Mouse (Mus musculus): ENCODE measurements around the gene Epha3. TPM values are rescaled to one million over a fixed set of nuclear protein-coding genes. Genes with fewer than 3 reads are reported as not detected.

The Epha3 gene
- polyA plus RNA-seq, 1 experiment from 2014 or later = 7.1 TPM

DNA sequence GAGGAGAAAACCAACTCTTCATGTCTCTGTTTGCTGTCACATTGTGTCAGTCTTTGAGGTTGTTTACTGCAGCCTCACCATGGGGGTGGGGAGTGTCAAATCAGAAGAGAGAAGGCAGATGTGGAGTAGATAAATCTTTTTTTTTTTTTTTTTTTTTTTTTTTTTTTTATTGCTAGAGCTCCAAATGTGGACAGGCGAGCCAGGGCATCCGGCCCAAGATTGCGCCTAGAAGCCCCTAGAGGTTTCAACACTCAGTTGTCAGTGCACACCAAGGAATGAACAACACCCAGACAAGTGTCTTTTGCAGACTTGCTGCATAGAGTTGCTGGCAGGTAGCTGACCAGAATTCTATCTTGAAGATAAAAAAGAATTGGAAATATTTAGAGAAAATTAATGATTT, 62.5 kb downstream of the Epha3 start:
- H3K27me3 ChIP-seq (ENCODE audit: control insufficient read depth, insufficient read depth, low read length) = no peaks in the 10 kb centered on the region
- H3K4me3 ChIP-seq (ENCODE audit: low read length) = no peak overlapping the region
- no peak overlapping the region for H3K9ac ChIP-seq (ENCODE audit: low read length)
- no peak overlapping the region for H3K27ac ChIP-seq (ENCODE audit: low read length)
- H3K4me2 ChIP-seq (ENCODE audit: low read depth, low read length) = no peak overlapping the region
- no peak for ATAC-seq (replicated peaks; ENCODE audit: extremely low read depth, insufficient read depth, low FRiP score)
- WGBS = 71% methylated on average over 3 of the region's 3 CpGs
- H3K4me1 ChIP-seq (ENCODE audit: control insufficient read depth, insufficient read depth, low read length) = no peaks in the 10 kb centered on the region
- H3K36me3 ChIP-seq (ENCODE audit: control insufficient read depth, insufficient read depth) = no peaks in the 10 kb centered on the region
- H3K9me3 ChIP-seq (replicated peaks; ENCODE audit: control insufficient read depth, low read length) = no peaks in the 10 kb centered on the region

DNA sequence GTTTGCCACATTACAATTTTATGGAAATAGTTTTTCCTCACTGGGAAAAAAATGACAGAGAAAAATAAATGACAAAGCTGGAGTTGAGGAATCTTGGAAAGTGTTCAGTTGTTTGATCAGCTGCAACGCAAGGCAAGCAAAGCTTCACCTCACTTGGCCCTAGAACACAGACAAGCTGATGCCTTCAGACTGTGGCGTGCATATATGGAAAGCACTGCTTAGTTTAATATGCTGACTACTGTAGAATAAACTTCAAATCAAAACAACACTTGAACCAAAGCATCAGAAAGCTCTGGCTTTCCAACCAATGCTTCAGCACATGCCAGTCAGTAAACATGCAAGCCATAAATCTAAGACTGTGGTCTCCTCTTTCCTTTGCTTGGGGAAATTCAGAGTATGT, 65.6 kb downstream of the Epha3 start:
- H3K4me2 ChIP-seq (ENCODE audit: low read depth, low read length) = no peak overlapping the region
- H3K9ac ChIP-seq (ENCODE audit: low read length) = no peak overlapping the region
- H3K4me3 ChIP-seq (ENCODE audit: low read length) = no peak overlapping the region
- H3K9me3 ChIP-seq (replicated peaks; ENCODE audit: control insufficient read depth, low read length) = no peaks in the 10 kb centered on the region
- 64% methylated on average over 2 of the region's 2 CpGs for whole genome bisulfite sequencing
- H3K27ac ChIP-seq (ENCODE audit: low read length) = no peak overlapping the region
- H3K36me3 ChIP-seq (ENCODE audit: control insufficient read depth, insufficient read depth) = no peaks in the 10 kb centered on the region
- ATAC-seq (replicated peaks; ENCODE audit: extremely low read depth, insufficient read depth, low FRiP score) = no peak
- H3K4me1 ChIP-seq (ENCODE audit: control insufficient read depth, insufficient read depth, low read length) = no peaks in the 10 kb centered on the region
- H3K27me3 ChIP-seq (ENCODE audit: control insufficient read depth, insufficient read depth, low read length) = no peaks in the 10 kb centered on the region

DNA sequence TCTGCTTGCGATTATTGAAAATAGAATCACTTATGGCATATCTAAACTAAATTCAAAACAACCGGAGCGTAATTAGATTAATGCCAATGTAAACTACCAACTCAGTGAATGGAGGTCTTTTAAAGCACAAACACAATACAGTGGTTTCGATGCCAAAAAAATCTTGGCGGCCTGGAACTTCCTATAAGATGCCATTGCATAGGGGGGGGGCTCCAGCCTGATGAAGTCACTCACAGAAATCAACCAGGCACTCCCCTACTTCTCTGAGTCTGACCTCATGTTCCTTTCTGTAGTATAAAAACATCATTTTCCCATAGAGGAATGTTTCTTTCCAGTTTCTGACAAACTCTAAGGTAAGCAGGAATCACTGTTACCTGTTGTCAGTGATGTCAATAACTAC, 69.7 kb downstream of the Epha3 start:
- Histone ChIP-seq H3K9ac (ENCODE audit: low read length) (no peak overlapping the region), H3K4me2 (ENCODE audit: low read depth, low read length) (no peak overlapping the region; the same call in 1 of the 2 replicates), H3K4me3 (ENCODE audit: low read length) (no peak overlapping the region), H3K27me3 (ENCODE audit: control insufficient read depth, insufficient read depth, low read length) (no peaks in the 10 kb centered on the region), H3K36me3 (ENCODE audit: control insufficient read depth, insufficient read depth) (no peaks in the 10 kb centered on the region), H3K4me1 (ENCODE audit: control insufficient read depth, insufficient read depth, low read length) (peaks cover 2% of the 10 kb centered on the region; the same call in 1 of the 2 replicates), H3K9me3 (replicated peaks; ENCODE audit: control insufficient read depth, low read length) (no peaks in the 10 kb centered on the region), H3K27ac (ENCODE audit: low read length) (peak overlapping the region; percentile 48; the same call in 1 of the 2 replicates)
- WGBS = 71% methylated on average over 5 of the region's 5 CpGs
- no peak for ATAC-seq (replicated peaks; ENCODE audit: extremely low read depth, insufficient read depth, low FRiP score)

DNA sequence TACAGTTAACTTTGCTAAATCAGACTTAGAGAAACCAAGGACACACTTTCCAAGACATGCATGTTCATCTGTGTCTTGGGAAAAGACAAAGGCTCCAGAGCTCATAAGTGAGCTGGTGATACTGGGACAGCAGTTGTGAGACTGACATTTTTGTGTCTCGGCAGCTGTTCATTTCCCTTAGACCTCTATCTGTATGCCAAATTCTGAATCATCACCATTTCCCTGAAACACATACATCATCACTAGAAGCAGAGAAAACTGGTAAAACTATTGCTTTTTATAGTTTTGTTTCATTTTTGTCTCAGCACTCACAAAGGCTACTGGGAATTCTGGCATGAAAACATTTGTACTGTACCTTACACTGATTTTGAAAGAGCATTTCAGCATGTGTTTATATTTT, 70.2 kb downstream of the Epha3 start:
- no peak for ATAC-seq (replicated peaks; ENCODE audit: extremely low read depth, insufficient read depth, low FRiP score)

DNA sequence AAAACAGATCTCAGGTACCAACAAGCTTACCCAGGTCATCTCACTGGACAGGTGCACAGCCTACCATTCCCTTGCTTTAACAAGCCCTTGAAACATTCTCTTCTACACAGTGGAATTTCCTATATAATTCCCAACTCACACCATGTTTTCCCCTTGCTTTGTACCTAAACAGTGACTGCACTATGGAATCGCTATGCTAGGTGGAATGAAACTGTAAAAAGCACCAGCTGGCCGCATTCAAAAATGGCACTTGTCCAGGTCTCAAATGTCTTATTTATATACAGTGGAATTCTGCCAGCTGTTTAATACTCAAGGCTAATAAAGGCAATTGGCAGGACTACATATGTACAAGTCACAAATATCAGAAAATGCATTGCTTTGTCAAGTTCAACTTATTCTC, 71.9 kb downstream of the Epha3 start:
- H3K9me3 ChIP-seq (replicated peaks; ENCODE audit: control insufficient read depth, low read length) = no peaks in the 10 kb centered on the region
- no peak for ATAC-seq (replicated peaks; ENCODE audit: extremely low read depth, insufficient read depth, low FRiP score)
- peak overlapping the region; percentile 51; the same call in 1 of the 2 replicates for H3K27ac ChIP-seq (ENCODE audit: low read length)
- H3K36me3 ChIP-seq (ENCODE audit: control insufficient read depth, insufficient read depth) = no peaks in the 10 kb centered on the region
- no peak overlapping the region for H3K9ac ChIP-seq (ENCODE audit: low read length)
- H3K4me2 ChIP-seq (ENCODE audit: low read depth, low read length) = peak overlapping the region; percentile 27; the same call in 1 of the 2 replicates
- WGBS = 41% methylated on average over 2 of the region's 2 CpGs
- no peaks in the 10 kb centered on the region for H3K27me3 ChIP-seq (ENCODE audit: control insufficient read depth, insufficient read depth, low read length)
- no peak overlapping the region for H3K4me3 ChIP-seq (ENCODE audit: low read length)
- peaks cover 2% of the 10 kb centered on the region; the same call in 1 of the 2 replicates for H3K4me1 ChIP-seq (ENCODE audit: control insufficient read depth, insufficient read depth, low read length)

More for the DNA sequence above, 70.2 kb downstream of the Epha3 start:
- H3K27ac ChIP-seq (ENCODE audit: low read length) = no peak overlapping the region; the same call in 1 of the 2 replicates
- H3K27me3 ChIP-seq (ENCODE audit: control insufficient read depth, insufficient read depth, low read length) = no peaks in the 10 kb centered on the region
- peaks cover 2% of the 10 kb centered on the region; the same call in 1 of the 2 replicates for H3K4me1 ChIP-seq (ENCODE audit: control insufficient read depth, insufficient read depth, low read length)
- no peak overlapping the region for H3K9ac ChIP-seq (ENCODE audit: low read length)
- no peak overlapping the region for H3K4me3 ChIP-seq (ENCODE audit: low read length)
- H3K9me3 ChIP-seq (replicated peaks; ENCODE audit: control insufficient read depth, low read length) = no peaks in the 10 kb centered on the region
- no peak overlapping the region; the same call in 1 of the 2 replicates for H3K4me2 ChIP-seq (ENCODE audit: low read depth, low read length)
- 63% methylated on average over 1 of the region's 1 CpGs for WGBS
- H3K36me3 ChIP-seq (ENCODE audit: control insufficient read depth, insufficient read depth) = no peaks in the 10 kb centered on the region

DNA sequence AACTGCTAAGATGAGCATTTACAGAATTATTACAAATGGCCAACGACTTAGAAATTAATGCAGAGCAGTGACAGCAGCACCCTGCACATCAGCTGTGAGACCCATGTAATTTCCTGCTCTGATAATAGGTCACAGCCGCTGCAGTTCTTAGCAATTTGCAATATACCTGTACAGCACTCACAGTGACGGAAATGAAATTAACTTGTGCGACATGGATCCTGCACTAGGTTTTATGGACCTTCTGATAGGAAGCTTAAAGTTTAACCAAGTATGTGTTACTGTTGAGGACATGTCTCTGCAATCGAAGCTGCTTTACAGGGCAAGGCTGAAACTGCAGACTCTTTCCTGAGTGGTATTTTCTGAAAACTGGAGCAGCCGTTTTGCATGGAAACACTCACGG, 80.4 kb downstream of the Epha3 start:
- no peak overlapping the region for H3K4me2 ChIP-seq (ENCODE audit: low read depth, low read length)
- H3K9me3 ChIP-seq (replicated peaks; ENCODE audit: control insufficient read depth, low read length) = no peaks in the 10 kb centered on the region
- 77% methylated on average over 7 of the region's 7 CpGs for WGBS
- no peak overlapping the region for H3K27ac ChIP-seq (ENCODE audit: low read length)
- ATAC-seq (replicated peaks; ENCODE audit: extremely low read depth, insufficient read depth, low FRiP score) = no peak
- H3K27me3 ChIP-seq (ENCODE audit: control insufficient read depth, insufficient read depth, low read length) = no peaks in the 10 kb centered on the region
- peaks cover 6% of the 10 kb centered on the region for H3K4me1 ChIP-seq (ENCODE audit: control insufficient read depth, insufficient read depth, low read length)
- H3K36me3 ChIP-seq (ENCODE audit: control insufficient read depth, insufficient read depth) = no peaks in the 10 kb centered on the region
- no peak overlapping the region for H3K9ac ChIP-seq (ENCODE audit: low read length)
- no peak overlapping the region for H3K4me3 ChIP-seq (ENCODE audit: low read length)

DNA sequence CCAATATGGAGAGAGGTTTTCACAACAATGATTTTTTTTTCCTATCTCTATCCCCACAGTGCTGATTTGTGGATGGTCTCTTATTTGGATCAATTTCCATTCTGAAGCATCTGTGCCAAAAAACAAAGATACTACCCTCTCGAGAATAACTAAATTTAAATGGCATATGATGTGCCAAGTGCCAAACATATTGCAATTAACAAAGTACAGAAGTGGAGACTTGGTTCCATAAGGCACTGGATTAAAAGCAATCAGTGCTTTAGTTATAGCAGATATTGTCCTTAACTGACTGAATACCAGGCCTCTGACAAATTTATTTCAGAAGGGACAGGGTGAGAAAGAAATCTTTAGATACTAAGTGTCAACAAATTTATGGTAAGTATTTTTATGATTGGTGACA, 81.9 kb downstream of the Epha3 start:
- H3K27ac ChIP-seq (ENCODE audit: low read length) = no peak overlapping the region
- ATAC-seq (replicated peaks; ENCODE audit: extremely low read depth, insufficient read depth, low FRiP score) = no peak
- WGBS = 36% methylated on average over 1 of the region's 1 CpGs
- peaks cover 6% of the 10 kb centered on the region for H3K4me1 ChIP-seq (ENCODE audit: control insufficient read depth, insufficient read depth, low read length)
- H3K9ac ChIP-seq (ENCODE audit: low read length) = no peak overlapping the region
- no peak overlapping the region for H3K4me2 ChIP-seq (ENCODE audit: low read depth, low read length)
- no peaks in the 10 kb centered on the region for H3K9me3 ChIP-seq (replicated peaks; ENCODE audit: control insufficient read depth, low read length)
- H3K36me3 ChIP-seq (ENCODE audit: control insufficient read depth, insufficient read depth) = no peaks in the 10 kb centered on the region
- H3K4me3 ChIP-seq (ENCODE audit: low read length) = no peak overlapping the region
- no peaks in the 10 kb centered on the region for H3K27me3 ChIP-seq (ENCODE audit: control insufficient read depth, insufficient read depth, low read length)

DNA sequence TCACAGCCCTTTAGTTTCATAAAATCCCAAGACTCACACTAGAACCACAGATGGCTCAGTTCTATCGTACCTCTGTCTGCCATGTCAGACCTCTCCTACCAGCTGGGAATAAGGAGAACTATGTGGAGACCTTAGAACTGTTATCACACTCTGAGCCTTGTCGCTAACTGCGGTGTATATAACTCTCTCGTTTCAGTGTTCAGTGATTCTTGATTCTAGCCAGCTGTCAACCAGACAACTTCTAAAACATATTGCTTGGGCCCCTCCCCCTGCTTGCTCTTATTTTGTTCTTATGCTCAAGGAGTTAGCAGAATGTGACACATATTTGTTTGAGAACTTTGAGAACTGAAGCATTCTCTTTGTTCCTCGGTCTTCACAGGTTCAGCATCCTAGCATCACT, 83.8 kb downstream of the Epha3 start:
- WGBS = 49% methylated on average over 5 of the region's 5 CpGs
- H3K27me3 ChIP-seq (ENCODE audit: control insufficient read depth, insufficient read depth, low read length) = no peaks in the 10 kb centered on the region
- H3K36me3 ChIP-seq (ENCODE audit: control insufficient read depth, insufficient read depth) = no peaks in the 10 kb centered on the region
- H3K4me1 ChIP-seq (ENCODE audit: control insufficient read depth, insufficient read depth, low read length) = peaks cover 6% of the 10 kb centered on the region
- H3K9me3 ChIP-seq (replicated peaks; ENCODE audit: control insufficient read depth, low read length) = no peaks in the 10 kb centered on the region
- no peak overlapping the region for H3K27ac ChIP-seq (ENCODE audit: low read length)
- H3K4me2 ChIP-seq (ENCODE audit: low read depth, low read length) = no peak overlapping the region
- no peak for ATAC-seq (replicated peaks; ENCODE audit: extremely low read depth, insufficient read depth, low FRiP score)
- no peak overlapping the region for H3K4me3 ChIP-seq (ENCODE audit: low read length)
- no peak overlapping the region for H3K9ac ChIP-seq (ENCODE audit: low read length)

DNA sequence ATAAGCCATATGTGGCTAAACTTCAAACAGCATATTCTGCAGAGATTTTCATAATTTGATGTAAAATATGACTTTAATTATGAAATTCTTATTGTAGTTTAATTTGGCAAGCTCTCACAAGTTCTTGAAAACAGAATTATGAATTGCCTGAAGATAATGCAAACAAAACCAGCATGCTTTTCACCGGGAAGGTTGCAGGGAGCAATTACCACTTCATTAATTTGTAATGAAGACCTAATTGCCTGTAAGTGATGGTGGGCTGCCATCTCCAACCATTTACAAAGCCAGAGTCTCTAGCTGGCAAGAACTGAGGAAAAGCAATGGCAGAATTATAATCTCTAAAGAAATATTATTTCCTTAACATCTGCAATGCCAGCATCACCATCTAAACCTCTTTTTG, 86.2 kb downstream of the Epha3 start:
- Histone ChIP-seq H3K4me1 (ENCODE audit: control insufficient read depth, insufficient read depth, low read length) (peaks cover 6% of the 10 kb centered on the region), H3K4me2 (ENCODE audit: low read depth, low read length) (no peak overlapping the region), H3K4me3 (ENCODE audit: low read length) (no peak overlapping the region), H3K9ac (ENCODE audit: low read length) (no peak overlapping the region), H3K27ac (ENCODE audit: low read length) (no peak overlapping the region), H3K27me3 (ENCODE audit: control insufficient read depth, insufficient read depth, low read length) (no peaks in the 10 kb centered on the region), H3K36me3 (ENCODE audit: control insufficient read depth, insufficient read depth) (no peaks in the 10 kb centered on the region), H3K9me3 (replicated peaks; ENCODE audit: control insufficient read depth, low read length) (no peaks in the 10 kb centered on the region)
- WGBS = 71% methylated on average over 1 of the region's 1 CpGs
- no peak for ATAC-seq (replicated peaks; ENCODE audit: extremely low read depth, insufficient read depth, low FRiP score)
